Mouse (Mus musculus): ENCODE measurements around the gene Vwde. TPM values are rescaled to one million over a fixed set of nuclear protein-coding genes. Genes with fewer than 3 reads are reported as not detected.
A peak's percentile ranks its signal among the peaks of the same experiment; 100 is the strongest.

Gene Vwde
- polyA plus RNA-seq, 1 experiment: not detected

- Histone ChIP-seq H3K4me1 (ENCODE audit: control insufficient read depth, insufficient read depth, low read length) (no peaks in the 10 kb centered on the region), H3K4me3 (ENCODE audit: insufficient read depth, low read depth, low read length) (no peak overlapping the region), H3K27ac (ENCODE audit: insufficient read depth, low read depth, low read length) (no peak overlapping the region), H3K27me3 (replicated peaks; ENCODE audit: control insufficient read depth, insufficient read depth, low read length) (no peaks in the 10 kb centered on the region), H3K36me3 (ENCODE audit: control insufficient read depth, insufficient read depth, low read length) (no peaks in the 10 kb centered on the region)
- 60% methylated on average over 3 of the region's 3 CpGs for WGBS
- DNase-seq: no peak
- TF ChIP-seq POLR2A (IDR thresholded peaks at IDR 0.05; ENCODE audit: low read depth, low read length): no peak
- TF ChIP-seq CTCF (conservative IDR thresholded peaks at IDR 0.05; ENCODE audit: insufficient read depth, insufficient read length, low read depth, low read length): no peak
Observed at GRCm38 (mm10) chr6:13169459-13170150, 55.2 kb downstream of the Vwde start.

- H3K36me3 ChIP-seq (ENCODE audit: control insufficient read depth, insufficient read depth, low read length): no peaks in the 10 kb centered on the region
- no peak for DNase-seq
- H3K4me1 ChIP-seq (ENCODE audit: control insufficient read depth, insufficient read depth, low read length): no peaks in the 10 kb centered on the region
- H3K27me3 ChIP-seq (replicated peaks; ENCODE audit: control insufficient read depth, insufficient read depth, low read length): no peaks in the 10 kb centered on the region
- H3K4me3 ChIP-seq (ENCODE audit: insufficient read depth, low read depth, low read length): no peak overlapping the region
- WGBS: 84% methylated on average over 9 of the region's 9 CpGs
- H3K27ac ChIP-seq (ENCODE audit: insufficient read depth, low read depth, low read length): no peak overlapping the region
- TF ChIP-seq POLR2A (IDR thresholded peaks at IDR 0.05; ENCODE audit: low read depth, low read length): no peak
- TF ChIP-seq CTCF (conservative IDR thresholded peaks at IDR 0.05; ENCODE audit: insufficient read depth, insufficient read length, low read depth, low read length): no peak
Observed at GRCm38 (mm10) chr6:13166240-13166937, 58.4 kb downstream of the Vwde start.

GRCm38 (mm10) chr6:13159437-13159836 lies 65.3 kb downstream of the Vwde start:
- TF ChIP-seq CTCF (conservative IDR thresholded peaks at IDR 0.05; ENCODE audit: insufficient read depth, insufficient read length, low read depth, low read length): no peak
- no peak for TF ChIP-seq POLR2A (IDR thresholded peaks at IDR 0.05; ENCODE audit: low read depth, low read length)
- Histone ChIP-seq H3K36me3 (ENCODE audit: control insufficient read depth, insufficient read depth, low read length) (no peaks in the 10 kb centered on the region), H3K4me3 (ENCODE audit: insufficient read depth, low read depth, low read length) (no peak overlapping the region), H3K27ac (ENCODE audit: insufficient read depth, low read depth, low read length) (no peak overlapping the region), H3K4me1 (ENCODE audit: control insufficient read depth, insufficient read depth, low read length) (no peaks in the 10 kb centered on the region), H3K27me3 (replicated peaks; ENCODE audit: control insufficient read depth, insufficient read depth, low read length) (no peaks in the 10 kb centered on the region)
- no peak for DNase-seq
- WGBS: 94% methylated on average over 2 of the region's 2 CpGs

GRCm38 (mm10) chr6:13153888-13154697 lies 70.7 kb downstream of the Vwde start:
- H3K4me3 ChIP-seq (ENCODE audit: insufficient read depth, low read depth, low read length): no peak overlapping the region
- no peaks in the 10 kb centered on the region for H3K4me1 ChIP-seq (ENCODE audit: control insufficient read depth, insufficient read depth, low read length)
- no peaks in the 10 kb centered on the region for H3K36me3 ChIP-seq (ENCODE audit: control insufficient read depth, insufficient read depth, low read length)
- H3K27me3 ChIP-seq (replicated peaks; ENCODE audit: control insufficient read depth, insufficient read depth, low read length): no peaks in the 10 kb centered on the region
- no peak for DNase-seq
- no peak overlapping the region for H3K27ac ChIP-seq (ENCODE audit: insufficient read depth, low read depth, low read length)
- no peak for TF ChIP-seq CTCF (conservative IDR thresholded peaks at IDR 0.05; ENCODE audit: insufficient read depth, insufficient read length, low read depth, low read length)
- TF ChIP-seq POLR2A (IDR thresholded peaks at IDR 0.05; ENCODE audit: low read depth, low read length): no peak
- WGBS: 94% methylated on average over 9 of the region's 9 CpGs

- TF ChIP-seq POLR2A (IDR thresholded peaks at IDR 0.05; ENCODE audit: low read depth, low read length): no peak
- 0 out of 2 replicates have a peak, but pooled peaks have one; percentile 27 for TF ChIP-seq CTCF (conservative IDR thresholded peaks at IDR 0.05; ENCODE audit: insufficient read depth, insufficient read length, low read depth, low read length)
- WGBS: 93% methylated on average over 1 of the region's 1 CpGs
- DNase-seq: peak; percentile 55
- Histone ChIP-seq H3K27ac (ENCODE audit: insufficient read depth, low read depth, low read length) (no peak overlapping the region), H3K36me3 (ENCODE audit: control insufficient read depth, insufficient read depth, low read length) (no peaks in the 10 kb centered on the region), H3K27me3 (replicated peaks; ENCODE audit: control insufficient read depth, insufficient read depth, low read length) (no peaks in the 10 kb centered on the region), H3K4me1 (ENCODE audit: control insufficient read depth, insufficient read depth, low read length) (no peaks in the 10 kb centered on the region), H3K4me3 (ENCODE audit: insufficient read depth, low read depth, low read length) (no peak overlapping the region)
Observed at GRCm38 (mm10) chr6:13152062-13152640, 72.6 kb downstream of the Vwde start.

- H3K4me3 ChIP-seq (ENCODE audit: insufficient read depth, low read depth, low read length): no peak overlapping the region
- H3K27me3 ChIP-seq (replicated peaks; ENCODE audit: control insufficient read depth, insufficient read depth, low read length): no peaks in the 10 kb centered on the region
- H3K27ac ChIP-seq (ENCODE audit: insufficient read depth, low read depth, low read length): no peak overlapping the region
- no peaks in the 10 kb centered on the region for H3K4me1 ChIP-seq (ENCODE audit: control insufficient read depth, insufficient read depth, low read length)
- WGBS: 100% methylated on average over 1 of the region's 1 CpGs
- TF ChIP-seq POLR2A (IDR thresholded peaks at IDR 0.05; ENCODE audit: low read depth, low read length) (no peak), CTCF (conservative IDR thresholded peaks at IDR 0.05; ENCODE audit: insufficient read depth, insufficient read length, low read depth, low read length) (no peak)
- no peak for DNase-seq
- H3K36me3 ChIP-seq (ENCODE audit: control insufficient read depth, insufficient read depth, low read length): no peaks in the 10 kb centered on the region
Observed at GRCm38 (mm10) chr6:13137255-13137654, 87.5 kb downstream of the Vwde start.

Data from kidney, adult 2 months (tissue).